Mouse (Mus musculus) kidney, postnatal 0 days (tissue): ENCODE results near the gene Ninj2. TPM values are rescaled to one million over a fixed set of nuclear protein-coding genes. Genes with fewer than 3 reads are reported as not detected.

Experiments
- ATAC-seq: fragments of 200-750 bp; cut with Nextera tagmentation; replicated peaks from 2 replicates; pipeline ENCODE4 v1.8.0; 2017; ENCODE audit warnings: low read depth, moderate number of reproducible peaks, moderate TSS enrichment, moderate library complexity; ENCODE audit not compliant: low FRiP score
- DNase-seq: peaks from one replicate; pipeline ENCODE4 v3.0.0-alpha.2; 2016; ENCODE audit warnings: low spot score
- H3K27ac ChIP-seq: fragments of 300-500 bp; sonication (generic); 2 replicates; pipeline ENCODE4 v1.5.1; 2014; ENCODE audit warnings: mild to moderate bottlenecking
- H3K27me3 ChIP-seq: fragments of 300-500 bp; sonication (generic); 2 replicates; pipeline ENCODE4 v1.6.1; 2014; ENCODE audit warnings: low read length, mixed read lengths; ENCODE audit not compliant: insufficient read depth
- H3K36me3 ChIP-seq: fragments of 300-500 bp; sonication (generic); 2 replicates; pipeline ENCODE4 v1.6.1; 2014; ENCODE audit warnings: low read length, mixed read lengths; ENCODE audit not compliant: insufficient read depth
- H3K4me1 ChIP-seq: fragments of 300-500 bp; sonication (generic); replicated peaks from 2 replicates; pipeline ENCODE4 v1.6.1; 2014; ENCODE audit warnings: antibody characterized with exemption, low read length, mixed read lengths; ENCODE audit not compliant: insufficient read depth
- H3K4me2 ChIP-seq: fragments of 300-500 bp; sonication (generic); 2 replicates; pipeline ENCODE4 v1.6.1; 2014; ENCODE audit warnings: mild to moderate bottlenecking, low read length, moderate library complexity, mixed read lengths
- H3K4me3 ChIP-seq: fragments of 300-500 bp; sonication (generic); replicated peaks from 2 replicates; pipeline ENCODE4 v1.5.1; 2014; ENCODE audit warnings: low read depth, low read length
- H3K9ac ChIP-seq: fragments of 300-500 bp; sonication (generic); 2 replicates; pipeline ENCODE4 v1.6.1; 2014; ENCODE audit warnings: low read depth, low read length
- H3K9me3 ChIP-seq: fragments of 300-500 bp; sonication (generic); replicated peaks from 2 replicates; pipeline ENCODE4 v1.6.1; 2016; ENCODE audit warnings: low read length, inconsistent platforms, mixed read lengths
- CTCF ChIP-seq: IDR thresholded peaks from 2 replicates; pipeline ENCODE4 v1.5.1; 2016; ENCODE audit warnings: antibody characterized with exemption, low read depth, mild to moderate bottlenecking, moderate library complexity
- WGBS: fragments of 180-500 bp; shearing (Covaris S2); extraction: QIAGEN DNeasy Blood & Tissue Kit; methylation state at CpG from one replicate; pipeline ENCODE4 v1.1.7; 2014; 5-methylcytosine and 5-hydroxymethylcytosine counted together
- polyA plus RNA-seq: library from polyadenylated mRNA; unstranded; fragments of >200 nt; fragmentation: Nextera tagmentation; extraction: Ambion mirVana; gene quantifications from 2 replicates; pipeline ENCODE4 v1.2.1, GENCODE M21; 2015

Gene Ninj2
- polyA plus RNA-seq, 1 experiment from 2014 or later: not detected

- Histone ChIP-seq H3K36me3 (no peaks in the 10 kb centered on the region), H3K4me3 (no peak overlapping the region), H3K27ac (no peak overlapping the region), H3K9me3 (no peaks in the 10 kb centered on the region), H3K4me2 (no peak overlapping the region), H3K4me1 (no peaks in the 10 kb centered on the region), H3K27me3 (no peaks in the 10 kb centered on the region), H3K9ac (no peak overlapping the region)
- DNase-seq: peak; percentile 65
- TF ChIP-seq CTCF: no peak
- no peak for ATAC-seq
- 61% methylated on average over 1 of the region's 1 CpGs for WGBS
Measured at GRCm38 (mm10) chr6:120145439-120145838, 52.3 kb downstream of the Ninj2 start.

- H3K36me3 ChIP-seq: no peaks in the 10 kb centered on the region
- H3K4me1 ChIP-seq: no peaks in the 10 kb centered on the region
- H3K4me2 ChIP-seq: no peak overlapping the region
- no peak overlapping the region for H3K9ac ChIP-seq
- no peak overlapping the region for H3K4me3 ChIP-seq
- no peak for TF ChIP-seq CTCF
- DNase-seq: no peak
- H3K27me3 ChIP-seq: no peaks in the 10 kb centered on the region
- no peak overlapping the region for H3K27ac ChIP-seq
- WGBS: 74% methylated on average over 10 of the region's 10 CpGs
- H3K9me3 ChIP-seq: no peaks in the 10 kb centered on the region
- ATAC-seq: no peak
Measured at GRCm38 (mm10) chr6:120146676-120147075, 53.5 kb downstream of the Ninj2 start.

- no peak for ATAC-seq
Measured at GRCm38 (mm10) chr6:120147411-120147810, 54.3 kb downstream of the Ninj2 start.

GRCm38 (mm10) chr6:120148716-120149392, 55.7 kb downstream of the Ninj2 start:
- no peak for DNase-seq
- Histone ChIP-seq H3K36me3 (no peaks in the 10 kb centered on the region), H3K9me3 (no peaks in the 10 kb centered on the region), H3K4me2 (no peak overlapping the region), H3K4me1 (no peaks in the 10 kb centered on the region), H3K27ac (no peak overlapping the region), H3K4me3 (no peak overlapping the region), H3K27me3 (no peaks in the 10 kb centered on the region), H3K9ac (no peak overlapping the region)
- no peak for ATAC-seq
- TF ChIP-seq CTCF: no peak
- WGBS: 84% methylated on average over 12 of the region's 12 CpGs

More at GRCm38 (mm10) chr6:120147411-120147810, 54.3 kb downstream of the Ninj2 start:
- Histone ChIP-seq H3K36me3 (no peaks in the 10 kb centered on the region), H3K9me3 (no peaks in the 10 kb centered on the region), H3K4me2 (no peak overlapping the region), H3K27ac (no peak overlapping the region), H3K9ac (no peak overlapping the region), H3K4me3 (no peak overlapping the region), H3K4me1 (no peaks in the 10 kb centered on the region), H3K27me3 (no peaks in the 10 kb centered on the region)
- no peak for TF ChIP-seq CTCF
- DNase-seq: no peak
- WGBS: 87% methylated on average over 8 of the region's 8 CpGs

DNA sequence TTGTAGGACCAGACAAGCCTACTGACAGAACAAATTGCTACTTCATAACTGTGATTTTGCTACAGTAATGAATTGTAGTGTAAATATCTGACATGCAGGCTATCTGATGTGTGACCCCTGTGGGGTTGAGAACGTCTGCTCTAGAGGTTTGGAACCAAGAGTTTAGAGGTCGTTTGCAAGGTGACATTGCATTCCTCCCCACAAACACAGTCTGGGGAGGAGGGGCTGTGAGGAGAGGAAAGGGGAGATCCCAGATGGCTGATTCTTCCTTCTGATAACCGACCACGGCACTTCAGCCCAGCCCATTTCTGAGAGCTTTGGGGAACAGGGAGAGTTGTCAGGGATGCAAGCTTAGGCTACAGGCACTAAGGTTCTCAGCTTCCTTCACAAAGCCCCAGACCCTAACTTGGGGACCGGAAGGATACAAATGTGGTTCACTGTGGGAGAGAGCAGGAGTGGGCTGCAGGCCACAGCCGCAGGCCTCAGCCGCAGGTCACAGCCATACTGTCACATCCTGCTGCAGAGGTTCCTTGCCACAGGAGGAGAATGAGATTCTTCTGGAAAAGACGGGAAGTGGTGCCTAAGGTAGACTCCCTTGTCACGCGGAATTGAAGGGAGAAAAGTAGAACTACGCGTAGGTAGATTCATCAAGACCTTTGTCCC, 56.4 kb downstream of the Ninj2 start:
- no peaks in the 10 kb centered on the region for H3K9me3 ChIP-seq
- ATAC-seq (no peak), DNase-seq (no peak)
- no peaks in the 10 kb centered on the region for H3K36me3 ChIP-seq
- 66% methylated on average over 12 of the region's 12 CpGs for WGBS
- H3K4me3 ChIP-seq: no peak overlapping the region
- H3K27me3 ChIP-seq: no peaks in the 10 kb centered on the region
- no peak overlapping the region for H3K9ac ChIP-seq
- no peak overlapping the region for H3K4me2 ChIP-seq
- H3K27ac ChIP-seq: no peak overlapping the region
- H3K4me1 ChIP-seq: no peaks in the 10 kb centered on the region
- TF ChIP-seq CTCF: no peak

GRCm38 (mm10) chr6:120150206-120150605, 57.1 kb downstream of the Ninj2 start:
- no peak overlapping the region for H3K27ac ChIP-seq
- no peak overlapping the region for H3K4me2 ChIP-seq
- DNase-seq: no peak
- H3K27me3 ChIP-seq: no peaks in the 10 kb centered on the region
- H3K36me3 ChIP-seq: no peaks in the 10 kb centered on the region
- WGBS: 63% methylated on average over 3 of the region's 3 CpGs
- no peak for TF ChIP-seq CTCF
- no peak overlapping the region for H3K4me3 ChIP-seq
- no peak for ATAC-seq
- H3K9me3 ChIP-seq: no peaks in the 10 kb centered on the region
- H3K4me1 ChIP-seq: no peaks in the 10 kb centered on the region
- no peak overlapping the region for H3K9ac ChIP-seq
